Mouse (Mus musculus) right cerebral cortex, postnatal 25 days (tissue): ENCODE data around the gene Amz1.
A peak's percentile ranks its signal among the peaks of the same experiment; 100 is the strongest.

Source experiments
- DNase-seq: peaks from one replicate; pipeline ENCODE4 v3.0.0; 2022

The Amz1 gene

DNA sequence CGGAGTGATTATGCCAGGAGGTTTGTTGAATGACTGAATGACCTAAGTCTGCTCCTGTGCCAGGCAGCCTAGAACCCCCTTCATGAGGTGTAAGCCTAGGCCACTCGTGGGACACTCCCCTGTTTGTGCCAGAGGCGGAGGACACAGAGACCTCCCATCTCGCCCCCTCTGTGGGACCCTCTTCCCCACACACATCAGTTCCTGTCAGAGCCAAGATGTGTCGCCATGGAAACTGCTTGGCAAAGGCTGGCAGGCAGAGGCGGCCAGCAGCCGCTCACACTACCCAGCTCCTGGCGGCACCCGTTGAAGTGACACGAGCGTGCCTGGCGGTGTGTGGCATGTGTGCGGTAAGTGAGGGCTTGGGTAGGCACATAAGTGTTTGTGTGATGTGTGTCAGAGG is at the start of gene Amz1:
Gene Amz1, plus strand, starts transcription at position 306 of the 400 bp plus-strand sequence.
- DNase-seq = peak; percentile 76

- no peak for DNase-seq
These were observed 48.8 kb upstream of the Amz1 start for GRCm38 (mm10) chr5:140675079-140675478.

DNA sequence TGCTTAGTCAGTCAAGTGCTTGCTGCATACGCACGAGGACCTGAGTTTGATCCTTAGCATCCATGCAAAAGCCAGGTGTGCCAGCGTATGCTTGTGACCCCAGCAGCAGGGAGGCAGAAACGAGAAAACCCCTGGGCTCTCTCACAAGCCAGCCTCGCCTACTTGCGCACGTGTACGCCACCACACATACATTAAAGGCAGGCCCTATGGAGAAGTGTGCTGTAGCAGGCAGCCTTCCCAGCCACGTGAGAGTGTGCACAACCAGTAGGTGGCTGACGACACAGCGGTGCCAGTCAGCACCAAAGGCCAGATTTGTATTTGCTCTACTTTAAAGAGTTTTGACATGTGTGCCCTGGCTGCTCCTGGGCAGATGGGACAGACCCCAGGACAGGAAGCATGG is 48.3 kb upstream of the Amz1 start:
- no peak for DNase-seq

GRCm38 (mm10) chr5:140677137-140677536 is 46.8 kb upstream of the Amz1 start:
- no peak for DNase-seq

- no peak for DNase-seq
These were observed 43.9 kb upstream of the Amz1 start for GRCm38 (mm10) chr5:140680051-140680450.

- no peak for DNase-seq
These were observed 43.0 kb upstream of the Amz1 start for GRCm38 (mm10) chr5:140680950-140681349.

GRCm38 (mm10) chr5:140682113-140682512 is 41.8 kb upstream of the Amz1 start:
- no peak for DNase-seq

- DNase-seq = no peak
These were observed 39.4 kb upstream of the Amz1 start for GRCm38 (mm10) chr5:140684343-140685148.

DNA sequence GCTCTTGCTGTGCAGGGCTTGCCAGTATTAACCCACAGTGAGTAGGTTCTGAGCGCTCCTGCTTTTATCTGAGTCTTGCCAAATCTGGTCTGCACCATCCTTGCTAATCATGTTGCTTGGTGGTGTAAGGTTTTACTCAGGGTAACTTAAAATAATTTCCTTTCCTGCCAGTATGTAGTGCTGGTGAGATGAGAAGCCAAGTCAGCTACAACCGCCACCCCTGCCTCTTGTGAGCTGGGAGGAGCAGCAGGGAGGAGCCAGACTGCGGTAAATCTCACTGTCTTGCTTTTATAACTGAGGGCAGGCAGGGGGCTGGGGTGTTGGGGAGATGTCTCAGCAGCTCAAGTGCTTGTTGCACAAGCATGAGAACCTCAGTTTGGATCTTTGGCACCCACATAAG is 35.5 kb upstream of the Amz1 start:
- no peak for DNase-seq

- no peak for DNase-seq
These were observed 27.9 kb upstream of the Amz1 start for GRCm38 (mm10) chr5:140695987-140696386.

DNA sequence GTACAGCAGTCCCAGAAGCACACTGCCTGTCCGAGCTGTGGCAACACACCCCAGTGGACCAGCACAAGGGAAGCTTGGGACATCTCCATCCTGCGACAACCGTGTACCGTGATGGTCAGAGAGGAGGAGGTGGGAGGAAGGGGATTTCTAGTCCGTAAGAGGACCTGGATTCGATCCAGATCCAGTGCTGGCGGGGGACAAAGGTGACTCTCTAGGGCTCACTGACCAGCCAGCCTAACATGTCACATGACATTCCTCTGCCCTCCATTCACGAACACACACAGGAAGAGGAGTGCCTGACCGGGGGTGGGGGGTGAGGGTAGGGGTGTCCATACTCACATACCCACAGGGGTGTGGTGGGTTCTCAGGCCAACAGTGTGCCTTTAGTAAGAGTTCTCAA is 24.2 kb upstream of the Amz1 start:
- no peak for DNase-seq

DNA sequence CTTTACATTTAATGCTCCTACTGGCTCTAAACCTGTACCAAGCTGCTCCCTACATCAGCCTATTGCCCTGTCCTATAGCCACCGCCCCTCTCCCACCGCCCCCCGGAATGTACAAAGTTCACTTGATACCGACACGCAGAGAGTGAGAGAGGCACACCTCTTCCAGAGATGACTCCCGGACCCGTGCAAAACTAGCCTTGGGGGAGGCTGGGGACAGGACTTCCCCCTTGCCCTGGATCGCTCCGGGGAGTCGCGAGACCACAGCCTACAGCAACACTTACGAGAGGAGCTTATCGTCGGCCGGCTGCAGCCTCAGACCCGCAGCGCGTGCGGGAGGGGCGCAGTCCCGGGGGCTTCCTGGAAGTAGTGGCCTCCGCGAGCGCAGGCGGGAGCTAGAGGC is 22.3 kb upstream of the Amz1 start:
- no peak for DNase-seq

DNA sequence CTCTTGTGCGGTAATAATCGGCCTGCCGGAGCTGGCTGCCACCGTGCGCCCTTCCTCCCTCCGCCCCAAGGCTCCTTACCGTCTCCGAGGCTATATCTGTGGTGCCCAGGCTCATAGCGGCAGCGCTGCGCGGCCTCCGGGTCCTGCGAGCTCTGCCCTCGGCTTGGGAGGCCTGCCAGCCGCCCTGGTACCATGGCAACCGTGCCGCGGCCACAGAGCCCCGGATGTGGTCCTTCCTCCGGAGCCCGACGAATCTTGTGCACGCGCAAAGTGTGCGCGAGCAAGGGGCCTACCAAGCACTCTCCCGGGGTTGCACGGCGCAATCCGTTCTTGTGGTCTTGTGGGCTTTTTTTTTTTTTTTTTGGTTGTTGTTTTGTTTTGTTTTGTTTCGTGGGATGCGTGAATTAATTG is 21.8 kb upstream of the Amz1 start, which contains the start of gene Iqce:
Gene Iqce, minus strand, starts transcription at position 276 of the 411 bp plus-strand sequence.
- peak; percentile 97 for DNase-seq

DNA sequence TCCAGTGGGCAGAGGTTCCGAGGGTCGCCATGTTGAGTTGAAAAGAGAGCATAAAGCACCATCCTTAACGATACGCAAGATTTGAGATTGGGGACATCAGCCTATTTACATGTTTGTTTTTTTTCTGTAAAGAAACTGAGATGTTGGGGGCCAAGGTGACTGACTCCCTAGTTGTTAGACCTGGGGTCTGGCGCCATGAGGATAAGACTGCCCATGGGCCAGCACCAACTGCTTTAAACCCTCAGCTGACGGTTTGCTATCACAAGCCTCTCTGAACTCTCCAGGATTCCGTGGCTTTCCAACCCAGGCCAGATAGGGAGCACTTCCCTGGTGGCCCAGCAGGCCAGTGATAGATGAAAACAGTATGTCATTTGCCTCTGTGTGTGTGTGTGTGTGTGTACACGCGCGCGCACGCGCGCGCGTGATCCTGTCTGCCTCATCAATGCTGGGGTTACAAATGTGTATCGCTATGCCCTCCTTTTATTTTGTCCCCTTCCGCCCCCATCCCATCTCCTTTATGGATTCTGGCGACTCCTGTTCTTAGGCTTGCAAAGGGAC is 21.2 kb upstream of the Amz1 start:
- no peak for DNase-seq

GRCm38 (mm10) chr5:140703480-140704377 is 20.2 kb upstream of the Amz1 start:
- DNase-seq = peak; percentile 28

GRCm38 (mm10) chr5:140704378-140705251 is 19.3 kb upstream of the Amz1 start, which contains the start of gene Brat1:
Brat1 (plus strand) TSS chr5:140705011.
- DNase-seq = peak; percentile 100

DNA sequence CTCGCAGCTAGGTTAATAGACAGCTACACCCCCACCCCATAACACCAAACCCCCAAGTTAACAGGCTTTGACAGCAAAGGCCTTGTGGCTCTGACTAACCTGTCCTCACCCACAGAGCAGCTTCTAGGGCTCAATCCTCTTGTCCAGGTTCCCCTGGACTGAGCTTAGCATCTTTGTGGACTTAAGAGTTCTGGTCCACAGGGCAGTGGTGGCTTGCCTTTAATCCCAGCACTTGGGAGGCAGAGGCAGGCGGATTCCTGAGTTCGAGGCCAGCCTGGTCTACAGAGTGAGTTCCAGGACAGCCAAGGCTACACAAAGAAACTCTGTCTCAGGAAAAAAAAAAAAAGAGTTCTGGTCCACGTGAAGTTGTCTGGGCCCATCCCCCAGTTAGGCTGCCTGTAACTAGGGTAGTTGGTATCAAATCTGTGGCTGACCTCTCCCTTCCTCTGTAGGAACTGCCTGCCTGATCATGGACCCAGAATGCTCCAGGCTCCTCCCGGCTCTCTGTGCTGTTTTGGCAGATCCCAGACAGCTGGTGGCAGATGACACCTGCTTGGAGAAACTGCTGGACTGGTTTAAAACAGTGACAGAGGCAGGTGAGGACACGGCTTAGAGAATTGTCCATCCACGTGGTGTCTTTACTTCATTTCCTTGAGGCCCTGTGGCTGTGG is 18.3 kb upstream of the Amz1 start:
- no peak for DNase-seq

- no peak for DNase-seq
These were observed 13.6 kb upstream of the Amz1 start for GRCm38 (mm10) chr5:140710315-140710714.

GRCm38 (mm10) chr5:140711040-140711439 is 12.9 kb upstream of the Amz1 start:
- DNase-seq = no peak

- no peak for DNase-seq
These were observed 3.2 kb upstream of the Amz1 start for GRCm38 (mm10) chr5:140720773-140721172.

GRCm38 (mm10) chr5:140722121-140722520 is 1.8 kb upstream of the Amz1 start:
- DNase-seq = no peak
